Mouse (Mus musculus) ES-E14 (cell line): ENCODE measurements at regions not wholly inside any gene's neighbourhood (a gene's known extent, or its start where the extent isn't known, plus 50 kb on each side); places are given as distances from the start of the nearest gene placed in this dataset.

Experiments
- DNase-seq: peaks from one replicate; pipeline ENCODE4 v3.0.0-alpha.2; 2013; ENCODE audit warnings: low read depth, low spot score
- H3K27ac ChIP-seq: 2 replicates; pipeline ENCODE4 v1.5.1; 2012; ENCODE audit warnings: low read depth, mild to moderate bottlenecking, low read length, moderate library complexity, mixed read lengths; ENCODE audit not compliant: poor library complexity, insufficient read depth, severe bottlenecking
- H3K36me3 ChIP-seq: 2 replicates; pipeline ENCODE4 v1.6.1; 2012; ENCODE audit warnings: mild to moderate bottlenecking, low read length, moderate library complexity, mixed read lengths; ENCODE audit not compliant: control insufficient read depth, poor library complexity, insufficient read depth, severe bottlenecking
- H3K4me1 ChIP-seq, 2 experiments: fragments of 150-350 bp in 1 of 2; sonication (generic) in 1 of 2; 2 replicates each; pipeline ENCODE4 v1.6.1; 2012; ENCODE audit warnings: low read length in 2 of 2, mild to moderate bottlenecking in 1 of 2, mixed read lengths in 1 of 2; ENCODE audit not compliant: control insufficient read depth in 2 of 2, insufficient read depth in 2 of 2, poor library complexity in 1 of 2
- H3K4me3 ChIP-seq, 2 experiments: fragments of 150-350 bp in 1 of 2; sonication (generic) in 1 of 2; 2 replicates each; pipeline ENCODE4 v1.5.1; 2012; ENCODE audit warnings: low read length in 2 of 2, low read depth in 1 of 2, mild to moderate bottlenecking in 1 of 2, mixed read lengths in 1 of 2; ENCODE audit not compliant: insufficient read depth in 1 of 2, poor library complexity in 1 of 2, severe bottlenecking in 1 of 2
- H3K9ac ChIP-seq: 2 replicates; pipeline ENCODE4 v1.6.1; 2012; ENCODE audit warnings: low read depth, mild to moderate bottlenecking, low read length, mixed read lengths; ENCODE audit not compliant: poor library complexity, insufficient read depth, severe bottlenecking
- H3K9me3 ChIP-seq: fragments of 150-350 bp; sonication (generic); 2 replicates; pipeline ENCODE4 v1.6.1; 2012; ENCODE audit warnings: low read depth, mild to moderate bottlenecking, low read length; ENCODE audit not compliant: control insufficient read depth, insufficient read depth
- CHD2 ChIP-seq: IDR thresholded peaks from 2 replicates; pipeline ENCODE4 v1.6.1; 2014; ENCODE audit warnings: mild to moderate bottlenecking, low read depth, low read length, inconsistent platforms
- HCFC1 ChIP-seq: IDR thresholded peaks from 2 replicates; pipeline ENCODE4 v1.6.1; 2012; ENCODE audit warnings: low read length, inconsistent platforms, borderline replicate concordance; ENCODE audit not compliant: insufficient read depth
- MAFK ChIP-seq: IDR thresholded peaks from 2 replicates; pipeline ENCODE4 v1.6.1; 2014; ENCODE audit warnings: mild to moderate bottlenecking, low read depth, low read length, inconsistent platforms; ENCODE audit not compliant: insufficient read depth
- ZC3H11A ChIP-seq: IDR thresholded peaks from 2 replicates; pipeline ENCODE4 v1.6.1; 2012; ENCODE audit warnings: low read depth, mild to moderate bottlenecking, inconsistent platforms, low read length, borderline replicate concordance
- ZNF384 ChIP-seq: IDR thresholded peaks from 2 replicates; pipeline ENCODE4 v1.6.1; 2012; ENCODE audit warnings: low read depth, low read length, inconsistent platforms
- in situ Hi-C, 2 experiments: fragments of 600-800 bp; cut with MboI; formaldehyde crosslinking; loops; one replicate each; pipeline ENCODE4 v1.15.1; 2025; ENCODE audit warnings: low sequenced_read_pairs in 2 of 2, inconsistent platforms in 1 of 2; ENCODE audit not compliant: unreplicated experiment in 2 of 2

- TF ChIP-seq CHD2: no peak
- no peak for TF ChIP-seq HCFC1
- no peak for TF ChIP-seq ZC3H11A
- no peak for TF ChIP-seq ZNF384
- TF ChIP-seq MAFK: no peak
- Histone ChIP-seq H3K4me1 (peaks cover 14 to 19% of the 10 kb centered on the region in 2 experiments), H3K9ac (no peak overlapping the region), H3K27ac (no peak overlapping the region), H3K9me3 (no peaks in the 10 kb centered on the region), H3K4me3 (no peak overlapping the region), H3K36me3 (no peaks in the 10 kb centered on the region)
- no peak for DNase-seq
- in situ Hi-C loops: no loop called here
Measured at GRCm38 (mm10) chr3:103423290-103423689, 144.2 kb downstream of the Trim33 start.

- Histone ChIP-seq H3K9me3 (no peaks in the 10 kb centered on the region), H3K4me1 (peaks cover 2 to 4% of the 10 kb centered on the region in 2 experiments; a peak in 3 of 4 replicates), H3K27ac (no peak overlapping the region), H3K9ac (peak overlapping the region; percentile 22; the same call in 1 of the 2 replicates), H3K4me3 (no peak overlapping the region), H3K36me3 (no peaks in the 10 kb centered on the region)
- TF ChIP-seq ZNF384: no peak
- no peak for TF ChIP-seq HCFC1
- TF ChIP-seq CHD2: no peak
- no peak for TF ChIP-seq MAFK
- TF ChIP-seq ZC3H11A: no peak
- no peak for DNase-seq
- in situ Hi-C loops: no loop called here
Measured at GRCm38 (mm10) chr3:103425812-103426430, 146.8 kb downstream of the Trim33 start.

- in situ Hi-C loops: no loop called here
- peak; percentile 42 for DNase-seq
- Histone ChIP-seq H3K9me3 (no peaks in the 10 kb centered on the region), H3K4me3 (no peak overlapping the region), H3K9ac (no peak overlapping the region), H3K27ac (no peak overlapping the region), H3K4me1 (no peaks in the 10 kb centered on the region), H3K36me3 (no peaks in the 10 kb centered on the region)
- no peak for TF ChIP-seq CHD2
- no peak for TF ChIP-seq ZNF384
- no peak for TF ChIP-seq HCFC1
- no peak for TF ChIP-seq MAFK
Measured at GRCm38 (mm10) chr3:103429227-103429788, 145.7 kb upstream of the Syt6 start.

GRCm38 (mm10) chr3:103430131-103430530 lies 144.9 kb upstream of the Syt6 start:
- Histone ChIP-seq H3K4me1 (no peaks in the 10 kb centered on the region), H3K9me3 (no peaks in the 10 kb centered on the region), H3K27ac (no peak overlapping the region), H3K4me3 (no peak overlapping the region), H3K9ac (no peak overlapping the region), H3K36me3 (no peaks in the 10 kb centered on the region)
- no peak for DNase-seq
- no peak for TF ChIP-seq MAFK
- no peak for TF ChIP-seq CHD2
- no peak for TF ChIP-seq ZC3H11A
- TF ChIP-seq ZNF384: no peak
- TF ChIP-seq HCFC1: no peak
- in situ Hi-C loops: no loop called here

- no peak overlapping the region for H3K4me3 ChIP-seq
- DNase-seq: no peak
Measured at GRCm38 (mm10) chr3:103432254-103432653, 142.8 kb upstream of the Syt6 start.

More at GRCm38 (mm10) chr3:103432254-103432653, 142.8 kb upstream of the Syt6 start:
- Histone ChIP-seq H3K4me1 (no peaks in the 10 kb centered on the region), H3K27ac (no peak overlapping the region), H3K36me3 (no peaks in the 10 kb centered on the region), H3K9ac (no peak overlapping the region), H3K9me3 (no peaks in the 10 kb centered on the region)
- in situ Hi-C loops: no loop called here
- TF ChIP-seq HCFC1: no peak
- TF ChIP-seq ZNF384: no peak
- TF ChIP-seq MAFK: no peak
- TF ChIP-seq ZC3H11A: no peak
- no peak for TF ChIP-seq CHD2
